Mouse (Mus musculus): Measurements from ENCODE around the gene Nhp2.

Nhp2 gene

DNA sequence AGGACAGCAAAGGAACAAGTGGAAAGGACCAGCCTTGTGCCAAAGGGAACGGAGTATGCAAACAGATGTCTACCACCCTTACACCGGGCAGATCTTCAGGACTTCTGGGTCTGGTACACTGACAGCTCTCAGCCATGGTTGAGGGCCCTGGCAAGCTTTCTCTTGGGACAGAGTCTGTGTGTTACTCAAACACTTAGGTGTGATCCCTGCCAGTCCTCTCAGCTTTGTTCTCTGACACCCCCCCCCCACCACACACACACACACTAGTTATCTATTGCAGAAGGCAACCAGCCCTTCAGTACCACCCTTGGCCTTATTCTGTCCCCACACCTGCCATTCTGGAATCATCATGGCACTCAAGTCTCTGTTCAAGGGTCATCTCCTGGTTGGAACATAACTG lies 2.2 kb downstream of the Nhp2 start:
- no peak for TF ChIP-seq GATA4 (IDR thresholded peaks at IDR 0.05; ENCODE audit: insufficient replicate concordance, low read length)

DNA sequence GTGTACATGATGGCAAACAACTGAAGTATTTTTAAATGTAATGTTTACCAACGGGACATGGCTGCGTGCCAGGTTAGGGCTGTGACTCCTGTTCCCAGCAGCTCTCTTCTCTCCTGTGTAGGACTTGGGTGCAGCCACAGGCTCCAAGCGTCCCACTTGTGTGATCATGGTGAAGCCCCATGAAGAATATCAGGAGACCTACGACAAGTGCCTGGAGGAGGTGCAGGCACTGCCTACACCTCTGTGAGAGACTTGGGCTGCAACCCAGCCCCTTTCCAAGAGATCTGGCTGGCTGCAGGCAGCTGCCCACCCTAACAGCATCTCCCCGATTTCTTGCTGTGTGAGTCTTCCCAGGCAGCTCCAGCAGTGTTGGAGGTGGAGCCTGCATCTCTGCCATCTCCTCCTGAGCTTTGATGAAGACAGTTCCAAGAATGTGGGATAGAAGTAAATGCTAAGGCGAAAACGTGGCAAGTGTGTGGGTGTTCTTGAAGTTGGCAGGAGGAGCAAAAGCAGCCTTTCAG lies 3.5 kb downstream of the Nhp2 start:
- TF ChIP-seq GATA4 (IDR thresholded peaks at IDR 0.05; ENCODE audit: insufficient replicate concordance, low read length), result no peak

DNA sequence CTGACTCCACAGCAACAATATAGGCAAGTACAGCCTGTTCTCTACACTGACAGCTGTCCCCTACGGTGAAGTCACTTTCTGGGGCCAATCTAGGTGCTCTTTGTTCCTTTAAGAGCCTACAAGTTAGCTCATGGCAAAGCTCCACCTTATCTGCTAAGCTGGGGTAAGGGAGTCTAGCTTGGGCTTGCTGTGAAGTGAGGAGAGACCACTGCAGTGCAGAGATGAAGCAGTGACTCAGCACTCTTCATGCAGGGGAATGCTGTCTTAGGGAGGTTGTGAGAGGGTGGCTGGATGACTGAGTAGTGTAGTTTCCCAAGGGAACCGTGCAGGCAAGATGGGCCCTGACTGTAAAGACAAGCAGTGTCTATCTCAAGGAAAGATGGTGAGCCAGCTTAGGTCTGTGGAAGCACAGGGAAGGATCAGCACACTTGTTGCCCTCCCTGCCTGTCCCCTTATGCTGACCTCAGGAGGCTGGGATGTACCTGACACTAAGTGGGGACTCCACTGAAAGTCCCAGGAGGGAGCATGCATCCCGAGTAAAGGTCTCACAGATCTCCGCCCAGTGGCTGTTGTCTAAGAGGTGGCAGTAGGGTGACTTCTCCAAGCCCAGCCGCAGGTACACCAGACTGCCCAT lies 5.8 kb downstream of the Nhp2 start:
- no peak for TF ChIP-seq GATA4 (IDR thresholded peaks at IDR 0.05; ENCODE audit: insufficient replicate concordance, low read length)

DNA sequence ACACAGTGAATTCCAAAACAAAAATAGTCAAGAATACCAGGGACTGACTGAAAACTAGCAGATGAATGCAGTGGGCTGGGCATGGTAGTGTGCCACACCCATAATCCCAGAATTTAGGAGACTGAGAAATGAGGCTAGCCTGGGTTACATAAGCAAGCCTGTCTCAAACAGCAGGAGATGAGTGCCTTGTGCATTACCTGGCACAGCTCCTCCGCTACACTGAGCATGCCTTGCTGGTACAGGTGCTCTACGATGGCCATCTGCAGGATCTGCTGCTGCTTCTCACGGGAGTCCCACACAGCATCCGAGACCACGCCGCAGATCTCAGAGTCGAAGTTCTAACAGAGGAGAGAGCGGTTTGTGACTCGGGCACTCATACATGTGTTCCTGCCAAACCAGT lies 7.9 kb downstream of the Nhp2 start:
- no peak for TF ChIP-seq GATA4 (IDR thresholded peaks at IDR 0.05; ENCODE audit: insufficient replicate concordance, low read length)

DNA sequence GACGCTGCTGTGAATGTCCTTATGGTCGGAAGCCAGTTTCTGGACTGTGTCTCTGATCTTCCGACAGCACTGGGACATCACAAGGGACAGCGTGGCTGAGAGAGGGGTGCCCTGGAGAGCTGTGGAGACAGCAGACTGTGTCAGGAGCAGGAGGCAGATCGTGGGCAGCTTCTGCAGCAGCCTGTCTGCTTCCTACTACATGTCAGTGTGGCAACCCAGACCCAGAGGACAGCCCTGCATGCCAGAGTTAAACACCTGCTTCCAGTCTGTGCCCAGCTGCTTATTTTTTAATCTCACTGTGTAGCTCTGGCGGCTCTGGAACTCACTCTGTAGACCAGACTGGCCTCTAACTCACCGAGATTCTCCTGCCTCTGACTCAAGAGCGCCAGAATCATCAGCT lies 8.4 kb downstream of the Nhp2 start:
- TF ChIP-seq GATA4 (IDR thresholded peaks at IDR 0.05; ENCODE audit: insufficient replicate concordance, low read length), result no peak

DNA sequence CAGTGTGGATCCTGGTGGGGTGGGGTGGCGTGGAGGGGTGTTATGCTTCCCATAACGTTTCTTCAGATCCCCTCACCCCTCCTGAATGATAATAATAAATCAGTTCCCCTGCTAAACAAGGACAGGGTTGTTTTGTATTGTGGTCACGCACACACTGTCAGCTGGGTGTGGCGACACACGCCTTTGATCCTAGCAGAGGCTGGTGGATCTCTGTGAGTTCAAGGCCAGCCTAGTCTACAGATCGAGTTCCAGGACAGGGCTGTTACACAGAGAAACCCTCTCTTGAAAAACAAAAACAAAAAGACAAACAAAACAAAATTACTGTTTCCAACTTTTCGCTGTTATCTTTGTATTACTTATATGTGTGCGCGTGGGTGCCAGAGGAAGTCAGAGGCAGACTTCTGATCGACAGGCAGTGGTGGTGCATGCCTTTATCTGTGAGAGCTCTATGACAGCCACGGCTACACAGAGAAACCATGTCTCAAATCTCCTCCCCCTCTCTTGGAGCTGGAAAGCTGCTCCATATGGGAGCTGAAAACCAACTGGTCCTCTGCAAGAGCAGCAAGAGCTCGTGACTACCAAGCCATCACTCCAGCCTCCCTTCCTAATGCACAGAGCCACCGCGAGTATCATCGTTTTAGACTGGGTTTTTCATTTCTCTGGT lies 10.2 kb downstream of the Nhp2 start:
- TF ChIP-seq GATA4 (IDR thresholded peaks at IDR 0.05; ENCODE audit: insufficient replicate concordance, low read length), result no peak

DNA sequence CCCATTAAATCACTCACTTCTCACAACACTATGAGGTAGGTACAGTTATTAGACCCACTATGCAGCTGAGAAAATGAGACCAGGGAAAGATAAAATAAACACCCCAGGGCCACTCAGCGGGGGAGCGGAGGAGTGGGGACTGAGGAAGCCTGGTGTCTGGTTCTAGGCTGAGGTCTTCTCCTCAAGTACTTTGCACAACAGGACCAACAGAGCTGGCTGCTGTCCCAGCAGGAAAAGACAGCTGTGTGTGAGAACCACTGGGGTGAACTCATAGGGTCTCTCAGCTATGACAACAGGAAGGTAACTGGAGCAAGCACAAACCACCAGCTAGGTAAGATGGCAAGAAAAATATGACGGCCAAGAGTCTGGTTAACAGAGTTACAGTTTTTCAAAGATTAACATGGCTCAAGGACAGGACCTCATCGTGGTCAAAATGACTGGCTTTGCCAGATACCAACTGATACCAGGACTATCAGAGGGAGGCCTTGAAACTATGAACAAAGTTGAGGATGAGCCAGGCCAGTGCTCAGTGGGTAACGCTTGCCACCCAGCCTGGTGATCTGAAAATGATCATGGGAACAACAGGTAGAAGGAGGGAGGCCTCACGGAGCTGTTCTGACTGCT lies 12.7 kb downstream of the Nhp2 start:
- no peak for TF ChIP-seq GATA4 (IDR thresholded peaks at IDR 0.05; ENCODE audit: insufficient replicate concordance, low read length)

DNA sequence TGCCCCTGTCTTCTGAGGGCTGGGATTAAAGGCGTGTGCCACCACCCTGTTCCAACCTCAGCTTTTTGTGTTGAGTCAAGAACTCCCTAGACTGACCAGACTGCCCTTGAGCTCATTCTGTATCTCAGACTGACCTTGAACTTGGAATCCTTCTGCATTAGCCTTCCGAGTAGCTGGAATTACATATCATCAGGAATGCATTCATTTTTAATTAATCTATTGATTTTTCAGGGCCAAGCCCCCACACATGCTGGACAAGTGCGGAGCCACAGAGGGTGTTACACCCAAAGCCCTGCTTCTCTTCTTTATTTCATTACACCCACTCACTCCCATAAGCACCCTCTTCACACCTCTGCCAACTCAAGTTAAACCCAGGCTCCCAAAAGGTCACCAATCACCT lies 14.2 kb downstream of the Nhp2 start:
- no peak for TF ChIP-seq GATA4 (IDR thresholded peaks at IDR 0.05; ENCODE audit: insufficient replicate concordance, low read length)

DNA sequence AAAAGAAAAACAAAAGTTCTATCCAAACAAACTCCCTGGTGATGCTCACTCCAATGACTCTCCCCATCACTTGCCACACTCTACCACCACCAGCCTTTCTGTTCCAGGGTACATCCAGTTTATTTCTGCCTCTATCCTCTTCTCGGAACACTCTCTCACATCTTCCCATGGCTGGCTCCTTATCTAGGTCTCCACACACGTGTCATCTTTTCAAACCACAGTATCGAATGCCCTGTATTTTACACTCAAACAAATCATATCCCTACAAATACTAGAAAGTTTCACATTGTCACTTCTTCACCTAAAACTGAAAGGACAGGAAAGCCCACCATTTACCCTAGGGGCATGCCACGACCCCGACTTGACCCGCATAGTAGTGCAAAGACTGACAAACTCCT lies 15.6 kb downstream of the Nhp2 start:
- no peak for TF ChIP-seq GATA4 (IDR thresholded peaks at IDR 0.05; ENCODE audit: insufficient replicate concordance, low read length)

DNA sequence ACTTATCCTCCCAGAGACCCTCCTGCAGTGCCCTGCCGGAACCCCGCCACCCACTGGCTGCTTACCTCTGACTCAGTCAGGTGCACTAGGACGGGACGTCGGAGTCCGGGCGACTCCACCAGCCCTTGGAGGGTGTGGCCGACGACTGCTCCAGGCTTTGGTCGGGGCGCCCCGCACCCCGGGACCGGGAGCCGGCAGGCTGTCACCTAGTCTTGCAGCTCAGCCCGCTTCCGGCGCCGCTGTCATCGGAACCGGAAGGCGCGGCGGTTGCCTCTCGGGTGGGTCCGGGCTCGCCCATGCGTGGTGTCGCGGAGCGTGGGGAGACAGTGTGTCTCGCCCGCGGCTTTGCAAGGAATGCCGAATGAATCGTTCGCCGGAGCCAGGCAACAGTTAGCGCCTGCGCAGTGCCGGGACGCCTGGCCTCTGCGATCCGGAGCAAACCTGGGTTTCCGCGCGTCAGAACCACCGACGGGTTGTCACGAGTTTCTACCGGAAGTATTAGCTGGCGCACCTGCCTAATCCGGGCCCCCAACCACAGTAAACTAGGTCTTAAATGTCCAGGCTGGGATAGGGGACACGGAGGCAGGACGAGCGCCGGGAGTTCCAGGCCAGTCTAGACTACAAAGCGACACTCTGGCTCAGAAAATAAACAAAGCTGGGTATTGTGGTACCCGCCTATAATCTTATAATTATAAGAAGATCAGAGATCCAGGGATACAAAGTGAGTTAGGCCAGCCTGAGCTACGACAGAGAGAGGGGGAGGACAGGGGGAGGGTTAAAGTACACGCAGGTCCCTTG lies 16.2 kb downstream of the Nhp2 start, which contains the start of gene Rmnd5b:
Gene Rmnd5b, minus strand, starts transcription at position 372 of the 798 bp plus-strand sequence.
- TF ChIP-seq GATA4 (IDR thresholded peaks at IDR 0.05; ENCODE audit: insufficient replicate concordance, low read length), result no peak

DNA sequence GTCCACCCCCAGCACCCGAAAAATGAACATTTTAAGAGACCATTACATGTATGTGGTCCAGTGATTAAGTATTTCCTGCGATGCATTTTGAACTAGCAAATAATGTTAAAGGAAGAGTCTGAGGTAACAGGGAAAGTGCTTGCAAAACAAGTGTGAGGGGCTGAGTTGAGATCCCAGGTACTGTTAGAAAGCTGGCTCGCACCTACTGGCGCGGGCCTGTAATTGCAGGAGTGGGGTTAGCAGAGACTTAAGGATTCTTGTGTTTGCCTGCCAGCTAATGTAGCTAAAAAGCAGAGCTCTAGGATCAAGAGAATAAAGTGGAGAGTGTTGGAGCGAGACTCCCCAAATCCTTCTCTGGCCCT lies 16.8 kb downstream of the Nhp2 start:
- no peak for TF ChIP-seq GATA4 (IDR thresholded peaks at IDR 0.05; ENCODE audit: insufficient replicate concordance, low read length)

DNA sequence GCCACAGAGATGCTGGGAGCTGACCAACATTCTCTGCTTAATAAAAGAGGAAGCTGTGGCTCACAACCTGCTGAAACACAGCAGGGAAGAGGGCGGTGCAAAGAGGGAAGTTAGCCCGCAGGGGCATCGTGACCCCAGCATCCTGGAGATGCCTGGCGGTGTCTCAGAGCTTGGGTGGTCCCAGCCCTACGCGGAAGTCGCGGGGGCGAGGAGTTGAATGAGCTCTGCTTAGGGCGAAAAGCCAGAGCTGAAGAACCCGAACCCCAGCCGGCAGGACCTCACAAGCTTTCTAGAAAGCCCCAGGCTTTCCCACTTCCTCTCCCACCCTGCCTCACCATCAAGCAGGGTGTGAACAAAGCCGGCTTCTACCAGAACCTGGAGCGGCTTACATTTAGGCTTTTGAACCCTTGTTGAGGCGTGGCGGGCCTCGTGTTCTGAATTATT lies 18.5 kb downstream of the Nhp2 start:
- no peak for TF ChIP-seq GATA4 (IDR thresholded peaks at IDR 0.05; ENCODE audit: insufficient replicate concordance, low read length)

DNA sequence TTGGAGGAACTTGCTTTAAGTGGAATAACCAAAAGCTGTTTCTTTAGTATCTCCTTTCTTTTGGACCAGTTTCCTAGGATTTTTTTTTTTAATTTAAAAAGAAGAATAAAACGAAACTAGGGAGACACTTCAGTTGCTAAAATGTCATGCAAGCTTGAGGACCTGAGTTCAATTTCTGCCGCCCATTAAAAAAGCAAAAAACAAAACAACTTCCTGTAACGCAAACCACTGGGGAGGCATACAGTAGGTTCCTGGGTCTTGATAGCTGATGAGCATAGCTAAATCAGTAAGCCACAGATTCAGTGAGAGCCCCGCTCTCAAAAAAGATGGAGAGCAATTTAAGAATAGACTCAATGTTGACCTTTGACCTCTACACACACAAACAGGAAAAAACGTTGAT lies 19.0 kb downstream of the Nhp2 start:
- no peak for TF ChIP-seq GATA4 (IDR thresholded peaks at IDR 0.05; ENCODE audit: insufficient replicate concordance, low read length)

DNA sequence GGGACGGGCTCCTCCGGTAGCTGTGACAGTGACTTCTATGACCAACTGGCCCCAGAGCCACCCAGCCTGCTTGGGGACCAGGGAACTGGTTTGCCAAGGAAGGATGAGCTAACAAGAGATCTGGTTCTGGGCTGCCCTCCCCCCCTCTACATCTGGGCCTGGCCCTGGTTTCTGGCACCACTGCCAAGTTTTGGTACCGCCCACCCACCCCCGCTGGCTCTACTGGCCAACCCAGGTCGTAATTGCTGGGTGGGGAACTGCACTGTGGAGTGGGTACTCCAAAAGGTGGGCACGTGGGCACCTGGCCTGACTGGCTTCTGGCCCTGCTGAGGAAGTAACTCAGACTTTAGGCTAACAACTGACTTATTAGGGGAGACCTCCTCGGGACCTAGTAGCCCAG lies 21.2 kb downstream of the Nhp2 start:
- no peak for TF ChIP-seq GATA4 (IDR thresholded peaks at IDR 0.05; ENCODE audit: insufficient replicate concordance, low read length)

DNA sequence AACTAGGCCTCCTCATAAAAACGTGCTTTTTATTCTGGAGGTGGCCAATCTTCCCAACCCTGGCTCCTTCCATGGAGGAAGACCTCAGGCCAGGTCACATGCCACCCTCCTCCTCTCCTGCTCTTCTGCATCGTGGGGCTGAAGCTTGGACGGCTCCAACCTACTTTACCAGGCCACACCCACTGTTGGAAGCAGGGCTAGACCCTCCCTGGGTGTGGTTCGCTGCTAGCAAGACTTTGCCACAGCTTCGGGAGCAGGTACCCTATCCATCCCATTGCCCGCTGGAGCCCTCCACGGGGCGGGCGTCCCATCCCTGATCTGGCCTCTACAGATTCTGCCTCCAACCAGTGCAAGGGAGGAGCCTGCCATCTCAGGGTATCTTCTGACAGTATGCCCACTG lies 23.7 kb downstream of the Nhp2 start:
- TF ChIP-seq GATA4 (IDR thresholded peaks at IDR 0.05; ENCODE audit: insufficient replicate concordance, low read length), result no peak

All from liver, adult (tissue).